Mouse (Mus musculus): ENCODE data around the gene 1700016C15Rik.

1700016C15Rik gene

GRCm38 (mm10) chr1:177729043-177730024 is at the start of gene 1700016C15Rik:
Gene 1700016C15Rik (plus strand): TSS chr1:177729814.
- ChIA-PET CTCF (no interaction called here), POLR2A (interaction anchor here in 1 of 4 experiments (0.6 kb wide), 1 partner anchor 746 kb away, joined by 4 read pairs; no protein-coding TSS in a partner anchor)

DNA sequence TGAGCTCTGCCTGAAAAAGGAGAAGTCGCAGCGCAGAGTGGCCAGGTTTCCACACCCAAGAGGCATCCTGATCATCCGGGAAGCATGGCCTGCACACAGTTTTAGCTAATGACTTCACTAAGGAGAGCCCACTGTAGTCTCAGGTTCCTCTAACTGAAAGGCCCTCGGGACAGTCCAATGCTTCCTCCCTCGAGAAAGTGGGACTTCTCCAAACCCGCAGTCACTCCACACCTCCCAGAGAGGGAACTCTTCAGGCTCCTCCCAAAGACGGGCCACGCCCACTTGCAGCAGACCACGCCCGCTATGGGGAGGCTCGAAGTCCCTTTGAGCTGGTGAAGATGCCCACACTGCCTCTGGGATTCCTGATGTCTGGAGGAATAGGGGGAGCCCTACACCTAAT is 48.4 kb upstream of the 1700016C15Rik start:
- POLR2A ChIA-PET, result interaction anchor here in 1 of 4 experiments (0.6 kb wide), 1 partner anchor 11 kb away, joined by 3 read pairs; no protein-coding TSS in a partner anchor
- CTCF ChIA-PET, result interaction anchor here in 1 of 4 experiments (0.6 kb wide), 1 partner anchor 45 kb away, joined by 3 read pairs; no protein-coding TSS in a partner anchor

DNA sequence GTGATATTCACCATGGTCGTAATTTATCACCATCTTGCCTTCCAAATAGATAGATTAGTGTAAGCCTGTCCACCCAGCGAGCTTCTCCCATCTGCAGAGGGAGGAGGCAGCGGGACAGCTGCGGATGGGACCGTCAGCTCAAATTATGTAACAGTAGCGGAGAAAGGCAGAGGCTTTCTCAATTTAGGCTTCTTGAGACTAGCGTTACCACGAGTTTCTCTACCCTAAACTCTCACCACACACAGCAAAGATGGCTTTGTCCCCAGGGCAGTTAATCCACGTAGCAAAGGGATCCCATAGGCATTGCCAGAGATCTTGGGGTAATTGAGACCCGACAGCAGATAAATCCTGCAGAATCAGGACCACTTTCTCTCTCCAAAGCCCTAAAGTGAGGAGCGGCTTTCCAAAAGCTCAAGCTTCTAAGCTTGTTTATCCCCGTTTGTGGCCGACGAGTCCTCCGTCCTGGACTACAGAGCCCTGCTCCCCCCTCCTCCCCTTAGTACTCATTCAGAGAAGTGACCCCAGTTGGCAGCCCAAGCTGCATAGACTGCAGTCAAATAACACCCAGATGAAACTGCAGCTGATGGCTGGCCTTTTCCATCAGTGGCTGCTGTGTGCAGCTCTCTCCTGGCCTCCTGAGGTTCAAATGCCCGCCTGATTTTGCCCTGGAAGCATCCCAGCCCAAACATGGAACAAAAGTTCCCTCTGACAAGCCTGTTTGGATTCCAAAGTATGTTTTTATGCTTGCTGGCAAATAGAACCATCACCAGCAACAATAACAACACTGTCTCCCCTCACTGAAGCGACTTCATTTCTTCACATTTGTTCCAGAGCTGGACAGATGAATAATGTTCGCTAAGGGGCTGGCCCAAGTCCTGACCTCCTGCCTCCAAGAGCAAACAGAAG is 45.4 kb upstream of the 1700016C15Rik start:
- ChIA-PET POLR2A (interaction anchor here in 2 of 4 experiments (0.5 to 1.1 kb wide), 2 partner anchors 41 to 154 kb away, joined by 3 read pairs; no protein-coding TSS in a partner anchor), CTCF (interaction anchor here in 2 of 4 experiments (0.6 to 1.6 kb wide), 4 partner anchors 11 to 556 kb away, joined by 3 read pairs; no protein-coding TSS in a partner anchor)

DNA sequence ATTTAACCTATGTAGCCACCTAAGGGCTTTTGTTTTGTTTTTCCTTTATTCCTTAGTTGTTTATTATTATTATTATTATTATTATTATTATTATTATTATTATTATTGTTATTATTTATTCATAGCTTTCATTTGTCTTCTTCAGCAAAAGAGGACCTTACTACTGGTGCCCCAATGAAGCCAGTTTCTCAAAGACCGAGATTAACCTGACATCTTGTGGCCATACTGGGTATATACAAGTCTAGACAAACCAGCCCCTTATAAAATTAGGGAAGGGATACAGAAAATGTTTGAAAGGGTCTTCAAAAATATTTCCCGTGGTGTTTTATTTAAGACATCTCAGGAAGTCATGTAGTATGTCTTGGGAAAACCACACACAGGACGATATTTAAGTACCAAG is 44.7 kb upstream of the 1700016C15Rik start:
- ChIA-PET CTCF (interaction anchor here in 1 of 4 experiments (0.6 to 0.9 kb wide), 2 partner anchors 364 to 490 kb away, joined by 3 read pairs; no protein-coding TSS in a partner anchor), POLR2A (interaction anchor here in 1 of 4 experiments (0.5 kb wide), 1 partner anchor 154 kb away, joined by 3 read pairs; no protein-coding TSS in a partner anchor)

DNA sequence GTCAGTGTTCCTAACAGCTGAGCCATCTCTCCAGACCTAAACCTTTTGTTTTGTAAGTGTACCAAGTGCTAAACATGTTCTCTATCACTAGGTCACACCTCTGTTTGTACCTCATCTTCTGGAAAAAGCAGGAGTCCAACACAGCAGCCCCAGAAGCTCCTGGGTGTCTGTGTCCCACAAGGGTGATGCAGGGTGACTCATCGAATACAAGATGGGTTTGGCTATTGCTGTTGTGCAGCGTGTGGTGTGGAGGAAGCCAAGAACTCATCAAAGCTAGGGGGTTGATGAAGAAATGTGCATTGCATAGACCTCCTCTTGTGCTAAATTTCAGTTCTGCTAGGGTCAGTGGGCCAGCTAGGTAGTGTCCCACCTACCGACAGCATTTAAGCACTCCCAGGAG is 43.5 kb upstream of the 1700016C15Rik start:
- POLR2A ChIA-PET, result no interaction called here

DNA sequence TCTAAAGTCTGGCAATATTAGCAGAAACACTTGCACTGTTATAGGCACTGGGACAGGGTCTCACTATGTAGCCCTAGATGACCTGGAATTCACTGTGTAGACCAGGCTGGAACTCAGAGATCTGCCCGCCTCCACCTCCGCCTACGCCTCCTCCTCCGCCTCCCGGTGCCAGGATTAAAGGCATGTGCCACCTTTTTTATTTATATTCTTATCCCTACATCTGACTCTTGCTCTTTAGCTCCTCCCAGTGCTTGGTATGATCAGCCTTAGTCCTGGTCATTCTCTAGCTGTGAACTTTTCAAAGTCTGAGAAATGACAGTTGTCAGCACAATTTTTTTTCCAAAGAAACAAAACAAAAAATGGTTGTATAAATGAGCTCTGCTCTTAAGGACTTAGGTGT is 42.6 kb upstream of the 1700016C15Rik start:
- POLR2A ChIA-PET, result interaction anchor here in 2 of 4 experiments (0.6 to 0.9 kb wide), 2 partner anchors 10 to 233 kb away, joined by 3 to 6 read pairs; no protein-coding TSS in a partner anchor
- CTCF ChIA-PET, result interaction anchor here in 2 of 4 experiments (0.6 to 1.0 kb wide), 5 partner anchors 9 to 457 kb away, joined by 3 read pairs; no protein-coding TSS in a partner anchor

More for the DNA sequence above, 43.5 kb upstream of the 1700016C15Rik start:
- CTCF ChIA-PET, result interaction anchor here in 1 of 4 experiments (0.6 kb wide), 1 partner anchor 68 kb away, joined by 3 read pairs; no protein-coding TSS in a partner anchor

GRCm38 (mm10) chr1:177692491-177692890 is 37.1 kb upstream of the 1700016C15Rik start:
- ChIA-PET POLR2A (interaction anchor here in 2 of 4 experiments (0.6 to 0.7 kb wide), 2 partner anchors 10 to 104 kb away, joined by 3 to 4 read pairs; partner anchors contain the start of gene Adss (in 1 of the 2)), CTCF (no interaction called here)

- CTCF ChIA-PET, result interaction anchor here in 2 of 4 experiments (0.6 to 1.8 kb wide), 3 partner anchors 11 to 1210 kb away, joined by 3 to 5 read pairs (median 5); no protein-coding TSS in a partner anchor
Measured at GRCm38 (mm10) chr1:177693486-177694252, 35.9 kb upstream of the 1700016C15Rik start.

DNA sequence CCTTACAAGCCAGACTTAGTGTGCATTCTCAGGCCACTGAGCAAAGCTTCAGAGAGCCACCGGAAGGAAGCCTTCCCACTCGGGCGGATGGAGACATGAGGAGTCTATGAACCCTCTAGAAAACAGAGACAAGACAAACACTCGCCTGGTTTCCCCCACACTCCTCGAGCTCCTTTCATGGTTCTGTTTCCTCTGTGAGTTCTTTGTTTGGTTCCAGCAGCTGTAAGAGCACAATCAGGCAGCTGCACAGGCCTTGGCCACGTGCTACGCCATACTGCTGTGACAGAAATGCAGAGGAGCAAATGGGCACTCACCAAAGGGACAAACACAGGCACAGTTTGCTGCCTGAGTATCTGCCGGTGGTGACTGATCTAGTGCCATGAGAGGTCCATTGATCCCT is 29.1 kb upstream of the 1700016C15Rik start:
- ChIA-PET CTCF (no interaction called here), POLR2A (interaction anchor here in 2 of 4 experiments (0.6 to 0.8 kb wide), 2 partner anchors 10 to 702 kb away, joined by 3 to 4 read pairs; no protein-coding TSS in a partner anchor)

More at GRCm38 (mm10) chr1:177693486-177694252, 35.9 kb upstream of the 1700016C15Rik start:
- POLR2A ChIA-PET, result interaction anchor here in 1 of 4 experiments (0.6 kb wide), 2 partner anchors 103 to 631 kb away, joined by 3 to 4 read pairs; partner anchors contain the start of gene Adss

- ChIA-PET CTCF (interaction anchor here in 2 of 4 experiments (0.7 to 1.0 kb wide), 5 partner anchors 15 to 1776 kb away, joined by 3 to 5 read pairs (median 3); partner anchors contain the start of gene Zbtb18 (in 1 of the 2)), POLR2A (interaction anchor here (0.6 to 1.7 kb wide), 4 partner anchors 10 to 85 kb away, joined by 3 to 4 read pairs (median 4); no protein-coding TSS in a partner anchor)
Measured at GRCm38 (mm10) chr1:177702481-177703146, 27.0 kb upstream of the 1700016C15Rik start.

DNA sequence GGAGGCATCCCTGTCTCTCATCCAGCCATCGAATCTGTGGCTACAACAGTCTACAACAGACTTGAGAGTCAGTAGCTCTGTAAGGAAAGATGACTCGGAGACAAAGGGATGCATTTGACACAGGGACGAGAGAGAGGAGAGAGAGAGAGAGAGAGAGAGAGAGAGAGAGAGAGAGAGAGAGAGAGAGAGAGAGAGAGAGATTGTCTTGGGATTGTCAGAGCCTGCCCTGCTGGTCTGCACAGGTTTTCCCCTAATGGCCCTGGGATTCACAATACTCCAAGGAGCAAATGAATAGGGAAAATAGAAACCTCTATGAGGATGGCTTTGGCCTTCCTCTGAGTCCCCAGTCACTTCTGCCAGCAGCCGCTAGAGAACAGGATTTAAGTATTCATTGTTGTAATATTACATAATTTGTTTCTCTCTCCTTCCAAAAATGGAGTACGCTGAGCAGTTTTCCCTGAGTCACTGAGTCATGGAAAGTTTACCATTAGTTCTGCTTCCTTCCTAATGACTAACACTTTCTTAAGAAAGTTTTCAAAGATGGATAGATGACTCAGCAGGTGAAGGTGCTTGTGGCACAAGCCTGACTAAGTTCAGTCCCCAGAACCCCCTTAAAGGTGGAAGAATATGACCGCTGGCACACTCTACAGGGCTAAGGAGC is 26.3 kb upstream of the 1700016C15Rik start:
- POLR2A ChIA-PET, result interaction anchor here in 3 of 4 experiments (0.7 to 1.7 kb wide), 3 partner anchors 14 to 84 kb away, joined by 3 to 4 read pairs (median 4); no protein-coding TSS in a partner anchor
- CTCF ChIA-PET, result interaction anchor here in 2 of 4 experiments (0.7 to 2.6 kb wide), 7 partner anchors 14 to 1777 kb away, joined by 3 to 19 read pairs (median 4); partner anchors contain the start of gene Zbtb18 (in 1 of the 2)

DNA sequence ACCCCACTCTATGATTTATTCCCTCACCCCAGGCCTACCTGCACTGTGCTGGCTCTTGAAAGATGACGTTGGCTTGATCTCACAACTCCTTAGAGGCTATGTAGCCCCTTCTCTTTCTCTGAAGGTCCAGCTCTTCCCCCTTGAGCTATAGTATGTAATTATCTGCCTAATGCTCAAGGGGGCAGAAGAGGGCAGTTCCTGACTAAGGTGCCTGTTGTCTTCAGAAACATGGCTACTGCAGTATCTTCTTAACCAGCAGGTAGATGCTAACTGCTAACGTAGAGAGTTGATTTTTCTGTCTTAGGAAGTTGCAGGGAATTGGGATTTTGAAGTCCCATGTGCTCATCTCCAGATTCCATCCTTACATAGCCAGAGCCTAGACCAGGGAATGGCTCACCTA is 24.4 kb upstream of the 1700016C15Rik start:
- ChIA-PET CTCF (interaction anchor here in 3 of 4 experiments (0.5 to 2.6 kb wide), 11 partner anchors 10 to 323 kb away, joined by 3 to 19 read pairs (median 4); no protein-coding TSS in a partner anchor), POLR2A (interaction anchor here in 2 of 4 experiments (0.8 to 2.2 kb wide), 7 partner anchors 9 to 62 kb away, joined by 3 to 10 read pairs (median 4); no protein-coding TSS in a partner anchor)

DNA sequence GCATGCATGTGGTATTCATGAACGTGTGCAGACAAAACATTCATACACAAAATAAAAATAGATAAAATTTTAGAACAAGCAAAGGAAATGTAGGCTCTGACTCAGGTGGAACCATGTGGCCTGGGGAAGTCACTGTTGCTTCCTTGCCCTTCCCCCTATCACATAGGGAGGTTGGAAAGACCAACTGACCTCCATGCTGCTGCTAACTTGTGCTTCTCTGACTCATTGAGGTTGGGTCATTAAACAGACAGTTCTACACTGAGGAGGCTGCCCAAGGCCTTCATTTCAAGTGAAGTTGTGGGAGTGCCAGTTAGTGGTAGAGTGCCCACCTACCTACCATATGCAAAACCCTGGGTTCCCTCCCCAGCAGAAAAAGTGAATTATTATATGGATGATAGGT is 22.0 kb upstream of the 1700016C15Rik start:
- ChIA-PET CTCF (no interaction called here), POLR2A (no interaction called here)

DNA sequence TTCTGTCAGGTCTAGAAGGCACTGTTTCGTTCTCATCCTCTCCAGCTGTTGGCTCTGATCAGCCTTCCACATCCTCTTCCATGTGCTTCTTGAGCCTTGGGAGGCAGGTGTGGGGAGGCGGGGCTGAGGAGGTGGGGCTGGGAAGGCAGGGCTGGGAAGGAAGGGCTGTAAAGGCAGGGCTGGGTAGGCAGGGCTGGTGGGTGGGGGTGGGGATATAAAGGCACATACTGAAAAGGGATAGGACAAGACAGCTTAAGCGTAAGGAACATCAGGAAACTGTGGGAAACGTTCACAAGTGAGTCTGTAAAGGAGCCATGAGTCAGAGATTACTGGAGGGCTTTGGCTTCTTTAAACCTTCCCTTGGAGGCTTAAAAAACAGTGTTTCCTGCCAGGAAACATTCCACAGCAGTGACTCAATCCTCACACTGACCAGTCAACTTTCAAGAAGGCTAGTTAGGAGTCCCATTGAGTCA is 21.0 kb upstream of the 1700016C15Rik start:
- ChIA-PET CTCF (interaction anchor here in 1 of 4 experiments (0.6 kb wide), 1 partner anchor 195 kb away, joined by 3 read pairs; no protein-coding TSS in a partner anchor), POLR2A (no interaction called here)

- CTCF ChIA-PET, result no interaction called here
- POLR2A ChIA-PET, result no interaction called here
Measured at GRCm38 (mm10) chr1:177711000-177711399, 18.6 kb upstream of the 1700016C15Rik start.

DNA sequence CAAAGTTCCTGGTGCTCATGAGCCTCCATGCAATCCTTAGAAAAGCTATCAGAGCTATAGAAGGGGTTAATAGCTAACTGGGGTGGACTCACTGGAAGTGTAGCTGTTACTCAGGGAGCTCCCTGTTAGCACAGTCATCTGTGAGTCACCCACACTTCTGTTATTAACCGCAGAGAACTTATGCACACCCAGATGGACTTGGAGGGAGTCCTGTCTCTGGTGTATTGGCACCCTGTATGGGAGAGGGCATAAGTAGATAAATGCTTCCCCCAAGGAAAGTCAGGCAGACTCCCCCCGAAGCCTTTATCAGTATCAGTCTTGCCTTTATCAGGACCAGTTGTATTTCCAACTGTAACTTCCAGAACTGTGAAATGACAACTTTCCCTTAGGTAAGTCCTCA is 18.2 kb upstream of the 1700016C15Rik start:
- CTCF ChIA-PET, result no interaction called here
- POLR2A ChIA-PET, result no interaction called here
